Mouse (Mus musculus): ENCODE data around the gene Nadk2. TPM values are rescaled to one million over a fixed set of nuclear protein-coding genes. Genes with fewer than 3 reads are reported as not detected.
A peak's percentile ranks its signal among the peaks of the same experiment; 100 is the strongest.

The Nadk2 gene
- 10 to 100 TPM; 48.8 to 50.5 TPM for total RNA-seq (2021)

- peak; percentile 99 for DNase-seq
Measured at GRCm38 (mm10) chr15:9070912-9071555, at the start of gene Nadk2. TSS of gene Nadk2 (plus strand) at chr15:9071260.

- no peak for DNase-seq
Measured at GRCm38 (mm10) chr15:9055704-9056103, 15.4 kb upstream of the Nadk2 start.

GRCm38 (mm10) chr15:9059856-9060255 is 11.2 kb upstream of the Nadk2 start:
- DNase-seq: no peak

- no peak for DNase-seq
Measured at GRCm38 (mm10) chr15:9061150-9061882, 9.7 kb upstream of the Nadk2 start.

- DNase-seq: no peak
Measured at GRCm38 (mm10) chr15:9068881-9069280, 2.2 kb upstream of the Nadk2 start.

GRCm38 (mm10) chr15:9070353-9070752 is 707 bp upstream of the Nadk2 start:
- no peak for DNase-seq

- peak; percentile 62 for DNase-seq
Measured at GRCm38 (mm10) chr15:9071556-9072544, 790 bp downstream of the Nadk2 start.

- no peak for DNase-seq
Measured at GRCm38 (mm10) chr15:9072630-9073029, 1.6 kb downstream of the Nadk2 start.

GRCm38 (mm10) chr15:9073067-9073608 is 2.1 kb downstream of the Nadk2 start:
- no peak for DNase-seq

GRCm38 (mm10) chr15:9073684-9074083 is 2.6 kb downstream of the Nadk2 start:
- no peak for DNase-seq

- DNase-seq: no peak
Measured at GRCm38 (mm10) chr15:9074139-9074538, 3.1 kb downstream of the Nadk2 start.

GRCm38 (mm10) chr15:9074671-9075070 is 3.6 kb downstream of the Nadk2 start:
- peak; percentile 50 for DNase-seq

GRCm38 (mm10) chr15:9075608-9076200 is 4.6 kb downstream of the Nadk2 start:
- DNase-seq: no peak

GRCm38 (mm10) chr15:9078481-9079300 is 7.6 kb downstream of the Nadk2 start:
- DNase-seq: peak; percentile 30

GRCm38 (mm10) chr15:9079626-9080025 is 8.6 kb downstream of the Nadk2 start:
- DNase-seq: no peak

GRCm38 (mm10) chr15:9080206-9080605 is 9.1 kb downstream of the Nadk2 start:
- no peak for DNase-seq

- DNase-seq: no peak
Measured at GRCm38 (mm10) chr15:9081294-9081693, 10.2 kb downstream of the Nadk2 start.

- no peak for DNase-seq
Measured at GRCm38 (mm10) chr15:9082753-9083152, 11.7 kb downstream of the Nadk2 start.

- DNase-seq: no peak
Measured at GRCm38 (mm10) chr15:9086813-9087212, 15.8 kb downstream of the Nadk2 start.

GRCm38 (mm10) chr15:9087421-9087820 is 16.4 kb downstream of the Nadk2 start:
- no peak for DNase-seq
